Mouse (Mus musculus) bone marrow, adult 2 months (tissue): Measurements from ENCODE around the gene Epb41l1.

ENCODE experiments used
- CTCF ChIP-seq: fragments of 200-500 bp; IDR thresholded peaks from 2 replicates; pipeline ENCODE4 v1.5.1; 2011; ENCODE audit warnings: low read length, control low read depth; ENCODE audit not compliant: control insufficient read depth, insufficient read depth
- POLR2A ChIP-seq: fragments of 200-500 bp; IDR thresholded peaks from 2 replicates; pipeline ENCODE4 v1.6.1; 2011; ENCODE audit warnings: low read depth, mild to moderate bottlenecking, control low read depth, low read length, borderline replicate concordance; ENCODE audit not compliant: control insufficient read depth

- TF ChIP-seq POLR2A (no peak), CTCF (no peak)
These were observed 73.1 kb downstream of the Epb41l1 start for GRCm38 (mm10) chr2:156493766-156494165.
